Mouse (Mus musculus) urinary bladder, adult 18-20 months (tissue): ENCODE results near the gene Atg3.

ENCODE experiments used
- DNase-seq, 2 experiments: peaks; one replicate each; pipeline ENCODE4 v3.0.0; 2022; ENCODE audit warnings: low spot score in 2 of 2, mixed read lengths in 2 of 2

Gene Atg3

DNA sequence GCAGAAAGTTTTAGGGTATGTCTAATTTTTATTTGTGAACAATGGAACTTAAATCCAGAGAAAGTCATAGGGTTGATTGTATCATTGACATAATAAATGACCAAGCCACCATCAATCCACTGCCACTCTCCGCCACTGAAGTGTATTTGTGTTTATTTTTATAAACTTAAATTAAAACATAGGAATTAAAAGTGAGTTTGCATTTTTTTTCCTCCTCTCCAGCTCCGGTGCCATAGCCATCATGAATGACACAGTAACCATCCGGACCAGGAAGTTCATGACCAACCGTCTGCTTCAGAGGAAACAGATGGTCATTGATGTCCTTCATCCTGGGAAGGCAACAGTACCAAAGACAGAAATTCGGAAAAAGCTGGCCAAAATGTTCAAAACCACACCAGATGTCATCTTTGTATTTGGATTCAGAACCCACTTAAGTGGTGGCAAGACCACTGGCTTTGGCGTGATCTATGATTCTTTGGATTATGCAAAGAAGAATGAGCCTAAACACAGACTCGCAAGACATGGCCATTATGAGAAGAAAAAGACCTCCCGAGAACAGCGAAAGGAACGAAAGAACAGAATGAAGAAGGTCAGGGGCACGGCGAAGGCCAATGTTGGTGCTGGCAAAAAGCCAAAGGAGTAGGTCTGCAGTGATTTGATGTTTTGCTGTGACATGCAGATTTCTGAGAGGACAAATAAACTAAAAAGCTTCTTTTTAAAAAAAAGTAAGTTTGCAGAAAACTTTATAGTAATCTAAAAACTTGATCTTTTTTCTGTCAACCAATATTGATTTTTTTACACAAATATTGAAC, 46.5 kb downstream of the Atg3 start:
- DNase-seq, result no peak

GRCm38 (mm10) chr16:45222016-45222415, 63.4 kb downstream of the Atg3 start:
- DNase-seq, result no peak

GRCm38 (mm10) chr16:45222771-45223170, 64.2 kb downstream of the Atg3 start:
- no peak for DNase-seq

- no peak for DNase-seq
These were observed 65.2 kb downstream of the Atg3 start, which contains the start of gene Btla for GRCm38 (mm10) chr16:45223648-45224388. TSS of gene Btla (plus strand) at chr16:45224315.

- DNase-seq, result no peak
These were observed 65.9 kb downstream of the Atg3 start for GRCm38 (mm10) chr16:45224431-45225008.

- DNase-seq, result no peak
These were observed 68.4 kb downstream of the Atg3 start for GRCm38 (mm10) chr16:45227002-45227401.

GRCm38 (mm10) chr16:45231296-45231695, 72.7 kb downstream of the Atg3 start:
- DNase-seq, result no peak

DNA sequence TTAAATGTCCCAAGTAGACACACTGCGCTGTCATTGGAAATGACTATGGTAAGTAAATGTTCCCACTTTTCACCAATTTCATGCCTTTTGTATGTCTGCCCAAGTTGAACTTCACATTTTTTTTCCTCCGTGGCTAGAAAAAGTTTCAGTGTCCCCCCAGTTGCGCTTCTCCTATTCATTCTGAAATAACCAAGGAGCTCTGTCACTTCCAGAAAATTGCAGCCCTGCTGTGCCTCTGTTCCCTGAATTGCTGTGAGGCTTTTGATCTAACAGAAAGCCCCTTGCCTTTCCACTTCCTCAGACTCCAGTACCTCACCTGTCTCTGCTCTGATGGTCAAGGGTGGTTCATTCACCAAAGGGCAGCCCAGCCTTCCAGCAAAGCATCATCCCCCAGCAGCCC, 74.4 kb downstream of the Atg3 start:
- DNase-seq, result no peak
